Mouse (Mus musculus) large intestine, adult 2 months (tissue): Measurements from ENCODE around the gene Frrs1l. TPM values are rescaled to one million over a fixed set of nuclear protein-coding genes. Genes with fewer than 3 reads are reported as not detected.

Source experiments
- DNase-seq: peaks from one replicate; pipeline ENCODE4 v3.0.0-alpha.2; 2012; ENCODE audit warnings: low read depth, low spot score
- WGBS: fragments of 180-500 bp; shearing (Covaris S2); methylation state at CpG from one replicate; pipeline ENCODE4 v1.1.7; 2018; 5-methylcytosine and 5-hydroxymethylcytosine counted together
- polyA plus RNA-seq: library from polyadenylated mRNA; depleted of rRNA; stranded (reverse); fragments of >200 nt; gene quantifications from 2 replicates; pipeline ENCODE4 v1.2.3, GENCODE M21; 2012

The Frrs1l gene
- polyA plus RNA-seq, 1 experiment, result 0.07 TPM

DNA sequence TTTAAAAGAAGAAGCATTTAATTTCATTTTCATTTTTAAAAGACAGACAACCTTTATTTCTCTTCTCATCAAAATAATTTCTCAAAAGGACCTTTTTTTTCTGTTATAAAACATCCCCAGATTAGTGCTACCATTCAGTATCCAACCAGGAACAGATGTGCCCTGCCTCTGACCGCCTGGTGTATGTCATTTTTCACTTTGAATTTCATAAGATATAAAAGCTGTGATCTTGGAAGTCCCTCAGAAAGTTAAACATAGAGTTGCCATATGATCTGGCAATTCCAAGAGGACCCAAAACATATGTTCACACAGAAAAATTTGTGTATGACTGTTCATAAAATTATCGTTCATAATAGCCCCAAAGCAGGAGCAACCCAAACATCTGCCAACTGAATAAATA lies 1.8 kb upstream of the Frrs1l start:
- WGBS, result 65% methylated on average over 2 of the region's 2 CpGs
- DNase-seq, result no peak

DNA sequence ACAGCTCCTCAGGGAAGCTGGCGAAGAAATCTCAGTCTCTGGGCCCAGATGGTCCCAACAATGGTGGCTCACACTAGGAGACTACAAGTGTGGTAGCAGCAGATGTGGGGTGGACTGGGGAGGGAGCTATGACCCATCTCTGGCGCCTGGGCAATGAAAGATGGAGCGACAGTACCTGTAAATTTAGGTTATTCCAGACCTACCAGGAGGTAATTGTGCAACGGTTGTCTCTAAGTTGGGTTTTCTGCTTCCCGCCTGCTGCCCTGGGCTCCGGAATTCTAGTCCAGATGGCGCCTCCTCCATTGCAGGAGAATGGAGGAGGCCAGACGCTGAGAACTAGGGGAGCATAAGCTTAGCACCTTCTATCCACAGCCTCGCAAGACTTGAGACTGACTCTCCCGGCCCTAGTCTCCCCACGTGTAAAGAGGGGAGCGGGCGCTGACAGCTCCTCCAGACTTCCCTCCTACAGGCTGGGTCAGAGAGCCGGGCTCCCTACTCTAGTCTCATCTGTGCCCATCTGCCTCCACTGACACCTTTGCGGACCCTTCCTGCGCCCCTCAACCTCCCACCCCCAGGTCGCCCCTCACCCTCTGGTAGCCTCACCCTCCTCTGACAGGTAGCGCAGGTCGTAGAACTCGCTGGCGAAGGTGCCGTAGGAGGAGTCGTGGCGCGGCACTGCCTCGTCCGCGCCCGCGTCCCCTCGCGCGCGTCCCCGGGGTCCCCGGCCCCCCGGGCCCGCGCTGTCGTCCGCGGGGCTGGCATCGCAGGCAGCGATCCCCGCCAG lies 568 bp downstream of the Frrs1l start:
- no peak for DNase-seq
- 12% methylated on average over 45 of the region's 45 CpGs for WGBS

DNA sequence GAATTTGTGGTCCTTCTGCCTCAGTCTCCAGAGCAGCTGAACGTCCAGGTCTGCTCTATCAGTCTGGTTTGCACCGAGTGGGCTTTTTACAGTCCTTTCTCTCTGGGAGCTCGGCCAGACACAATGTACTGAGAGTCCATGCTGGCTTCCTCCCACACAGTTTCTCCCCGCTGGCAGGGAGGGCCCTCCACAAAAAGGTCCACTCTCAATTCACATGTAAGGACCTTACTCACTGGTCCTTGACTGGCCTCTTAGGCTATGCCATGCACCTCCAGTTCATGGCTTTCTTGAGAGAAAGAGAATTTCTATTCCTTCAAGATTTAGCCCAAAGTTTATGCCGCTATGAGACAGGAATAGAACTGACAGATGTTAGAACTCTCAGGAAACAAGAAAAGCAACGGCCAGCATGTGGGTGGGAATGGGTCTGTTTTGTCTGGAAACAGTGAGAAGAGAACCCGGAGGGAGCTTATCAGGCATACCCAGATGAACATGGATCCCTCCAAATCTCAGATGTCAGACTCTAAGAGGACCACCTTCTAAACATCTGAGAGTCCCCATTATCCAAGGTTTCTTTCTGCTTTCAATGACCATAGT lies 24.5 kb downstream of the Frrs1l start:
- no peak for DNase-seq
- 69% methylated on average over 7 of the region's 7 CpGs for WGBS

DNA sequence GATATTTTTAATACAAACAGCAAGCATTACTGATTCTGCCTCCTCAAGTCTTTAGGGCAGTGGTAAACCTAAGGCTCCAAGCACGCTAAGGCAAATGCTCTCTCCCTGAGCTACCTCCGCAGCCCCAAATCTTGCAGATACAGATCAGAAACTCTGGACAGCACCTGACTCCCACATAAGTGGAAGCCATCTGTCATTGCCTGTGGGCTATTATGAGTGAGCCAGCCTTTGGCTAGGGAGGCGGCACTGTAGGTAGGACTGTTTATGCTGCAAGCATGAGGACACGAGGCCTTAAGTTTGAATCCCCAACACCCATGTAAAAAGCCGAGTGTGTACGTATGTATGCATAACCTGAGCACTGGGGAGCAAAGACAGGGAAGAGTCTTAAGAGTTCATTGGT lies 26.5 kb downstream of the Frrs1l start:
- 92% methylated on average over 6 of the region's 6 CpGs for WGBS
- DNase-seq, result no peak

DNA sequence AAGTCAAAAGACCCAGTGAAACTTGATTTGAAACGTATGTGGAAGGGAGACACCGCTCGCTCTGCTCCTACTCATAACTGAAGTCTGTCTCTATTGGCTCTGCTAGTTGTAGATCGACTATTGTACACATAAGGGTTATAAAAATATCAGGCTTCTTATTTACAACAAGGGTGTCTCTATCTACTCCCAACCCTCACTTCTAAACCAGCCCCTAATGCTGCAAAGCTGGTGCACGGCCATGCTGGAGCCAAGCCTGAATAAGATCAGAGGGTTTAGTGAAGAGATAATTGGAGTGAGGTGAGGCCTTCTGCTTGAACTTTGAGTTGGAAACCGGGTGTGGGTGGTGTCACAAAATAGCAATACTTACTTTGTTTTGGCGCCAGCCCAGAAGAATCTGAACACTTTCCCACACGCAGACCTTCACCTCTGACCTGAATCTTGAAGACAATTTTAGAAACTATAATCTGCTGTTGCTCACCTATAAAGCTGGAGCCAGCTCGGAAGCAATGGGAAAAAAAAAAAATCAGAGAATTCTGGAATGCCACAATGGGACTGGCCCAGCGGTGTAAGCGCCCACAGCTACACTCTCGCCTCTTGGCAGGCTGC lies 28.8 kb downstream of the Frrs1l start:
- 26% methylated on average over 12 of the region's 12 CpGs for WGBS
- peak; percentile 89 for DNase-seq

DNA sequence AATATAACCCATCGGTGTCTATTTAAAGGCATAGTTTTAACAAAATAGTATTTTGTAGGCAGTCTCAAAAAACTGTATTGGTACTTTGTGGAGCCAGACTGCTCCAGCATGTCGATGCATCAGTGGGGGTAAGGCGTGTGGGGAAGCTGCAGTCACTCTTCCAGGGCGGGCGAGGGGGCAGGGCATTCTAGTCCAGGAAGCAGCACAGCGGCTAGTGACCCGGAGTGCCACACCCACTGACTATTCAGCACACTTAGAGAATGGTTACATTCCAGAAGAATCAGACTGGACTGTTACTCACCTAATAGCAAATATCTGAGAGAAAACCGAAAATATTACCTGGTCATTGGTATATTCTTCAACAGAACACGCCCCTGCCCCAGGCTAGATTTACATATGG lies 32.7 kb downstream of the Frrs1l start:
- no peak for DNase-seq
- WGBS, result 30% methylated on average over 9 of the region's 9 CpGs

DNA sequence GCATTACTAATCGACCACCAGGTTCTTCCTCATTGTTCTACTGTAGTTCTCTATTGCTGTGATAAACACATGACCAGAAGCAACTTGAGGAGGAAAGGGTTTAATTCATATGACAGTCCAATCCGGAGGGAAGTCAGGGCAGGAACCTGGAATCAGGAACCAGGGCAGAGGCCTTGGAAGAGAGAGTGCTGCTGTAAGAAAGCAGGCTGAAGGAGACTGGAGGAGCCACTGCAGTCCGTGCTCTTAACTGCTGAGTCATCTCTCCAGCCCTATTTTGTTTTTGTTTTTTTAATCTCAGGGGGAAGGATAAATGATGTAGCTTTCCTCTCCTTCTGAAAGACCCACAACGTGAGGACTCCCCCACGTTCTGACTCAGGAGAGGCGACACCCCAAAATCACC lies 37.0 kb downstream of the Frrs1l start:
- no peak for DNase-seq
- 65% methylated on average over 6 of the region's 6 CpGs for WGBS

DNA sequence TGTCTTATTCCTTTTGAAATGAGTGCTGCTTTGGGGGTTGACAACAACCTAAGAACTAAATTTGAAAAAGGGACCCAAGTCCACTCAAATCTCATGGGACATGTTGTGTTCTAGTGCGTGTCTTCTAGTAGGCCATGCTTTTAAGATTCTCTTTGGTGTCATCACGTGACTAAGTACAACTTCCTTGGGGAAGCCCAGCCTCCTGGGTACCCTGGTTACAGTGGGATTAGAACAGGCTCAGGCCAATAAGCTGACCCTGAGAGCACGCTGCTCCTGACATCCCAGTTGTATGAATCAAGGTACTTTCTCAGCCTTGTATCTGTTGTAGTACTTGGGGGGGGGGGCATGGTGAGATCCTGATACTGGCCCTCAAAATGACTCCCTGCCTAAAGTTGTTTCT lies 38.5 kb downstream of the Frrs1l start:
- WGBS, result 93% methylated on average over 3 of the region's 3 CpGs
- DNase-seq, result no peak

DNA sequence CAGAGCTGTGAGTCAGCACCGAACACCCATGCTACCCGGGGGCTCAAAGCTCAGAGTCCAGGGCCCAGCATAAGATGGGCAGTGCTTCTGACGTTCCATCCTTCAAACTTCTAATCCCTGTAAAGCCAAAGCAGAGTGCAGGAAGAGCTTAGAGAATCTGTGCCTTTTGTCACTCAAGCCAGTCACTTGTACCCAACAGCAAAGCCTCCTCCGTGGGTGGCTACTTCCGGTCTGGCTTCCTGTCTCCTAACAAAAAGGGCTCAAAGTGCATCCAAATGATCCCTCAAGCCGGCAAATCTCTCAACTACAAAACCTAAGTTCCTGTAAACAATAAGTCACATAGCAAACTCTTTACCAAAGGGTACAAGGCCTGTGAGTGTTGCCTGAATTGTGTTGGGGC lies 40.7 kb downstream of the Frrs1l start:
- no peak for DNase-seq
- WGBS, result 46% methylated on average over 6 of the region's 6 CpGs

DNA sequence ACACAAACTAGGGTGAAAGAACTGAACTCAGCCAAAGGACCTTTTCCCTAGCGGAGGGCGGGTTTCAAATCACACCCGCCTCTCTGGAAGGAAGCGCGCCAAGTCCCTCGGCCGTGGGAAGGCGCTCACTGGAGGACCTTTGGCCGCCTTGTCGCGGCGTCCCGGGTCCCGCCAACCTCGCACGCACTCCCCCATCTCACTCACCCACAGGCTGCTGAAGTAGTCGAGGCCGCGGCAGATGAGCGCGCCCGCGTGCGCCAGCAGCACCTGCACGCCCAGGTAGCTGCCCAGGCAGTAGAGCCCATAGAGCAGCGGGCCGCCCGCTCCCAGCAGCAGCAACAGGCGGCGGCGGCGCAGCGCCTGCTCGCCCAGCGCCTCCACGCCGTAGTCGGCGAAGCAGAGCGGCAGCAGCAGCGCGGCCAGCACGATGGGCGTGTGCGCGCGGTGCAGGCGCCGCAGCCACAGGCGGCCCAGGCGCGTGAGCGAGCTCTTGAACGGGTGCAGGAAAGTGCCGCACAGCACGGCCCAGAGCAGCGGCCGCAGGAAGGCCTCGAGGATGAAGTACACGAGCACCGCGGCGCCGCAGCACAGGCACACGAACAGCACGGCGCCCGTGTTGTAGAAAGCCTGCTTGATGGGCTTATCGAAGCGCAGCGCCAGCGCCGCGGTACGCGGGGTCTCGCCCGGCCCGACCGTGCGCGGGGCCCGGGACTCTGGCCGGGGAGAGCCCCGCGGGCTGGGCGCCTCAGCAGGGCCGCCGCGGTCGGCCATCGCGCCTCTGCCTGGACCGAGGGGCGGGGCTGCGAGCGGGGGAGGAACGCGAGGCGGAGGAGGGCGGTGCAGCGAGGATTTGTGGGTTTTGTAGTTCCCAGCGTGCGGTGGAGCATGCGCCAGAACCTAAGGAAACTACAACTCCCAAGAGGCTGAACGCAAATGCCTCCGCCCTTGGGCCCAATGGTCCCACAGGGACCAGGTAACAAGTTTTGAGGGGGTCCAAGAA lies 43.2 kb downstream of the Frrs1l start, which contains the start of gene Tmem245:
Gene Tmem245 (minus strand): TSS at position 797 of the 1,000 bp plus-strand sequence.
- WGBS, result under 1% methylated on average over 106 of the region's 107 CpGs
- DNase-seq, result peak; percentile 74

DNA sequence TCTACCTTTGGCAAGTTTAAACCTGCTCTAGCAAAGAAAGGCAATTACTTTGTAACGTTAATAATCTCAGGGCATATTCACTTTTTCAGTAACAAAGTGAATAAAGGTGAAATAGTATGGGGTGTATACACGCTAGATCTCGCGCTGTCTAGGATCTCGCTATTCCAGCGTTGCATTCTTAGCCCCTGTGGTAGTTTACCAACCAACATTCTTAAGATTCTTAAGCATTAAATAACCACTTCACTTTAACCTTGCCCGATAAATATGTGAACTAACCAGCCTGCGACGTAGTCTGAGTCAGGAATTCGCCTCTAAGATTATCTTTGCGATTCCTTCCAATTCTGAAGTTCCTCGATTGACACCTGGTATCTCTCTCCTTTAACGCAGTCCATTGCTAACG lies 44.0 kb downstream of the Frrs1l start:
- DNase-seq, result no peak
- WGBS, result under 1% methylated on average over 14 of the region's 14 CpGs

DNA sequence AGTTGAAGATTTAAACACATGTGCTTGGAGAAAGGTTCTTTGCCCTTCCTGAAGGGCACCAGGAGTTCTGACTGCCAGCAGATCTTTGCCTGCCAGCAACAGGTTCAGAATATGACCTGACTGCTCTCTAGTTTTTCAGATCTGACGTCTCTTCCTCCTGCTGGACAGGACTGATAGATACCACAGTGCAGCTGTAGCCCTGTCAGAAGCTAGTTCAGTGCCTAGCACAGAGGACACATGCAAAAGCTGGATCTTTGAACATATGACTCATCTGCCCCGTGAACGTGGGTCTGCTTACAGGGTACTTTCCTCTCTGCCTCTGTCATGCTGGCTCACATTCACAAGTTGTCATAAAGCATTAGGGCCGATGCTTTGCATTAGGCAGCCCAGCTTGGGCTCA lies 45.9 kb downstream of the Frrs1l start:
- DNase-seq, result no peak
- 14% methylated on average over 4 of the region's 4 CpGs for WGBS

DNA sequence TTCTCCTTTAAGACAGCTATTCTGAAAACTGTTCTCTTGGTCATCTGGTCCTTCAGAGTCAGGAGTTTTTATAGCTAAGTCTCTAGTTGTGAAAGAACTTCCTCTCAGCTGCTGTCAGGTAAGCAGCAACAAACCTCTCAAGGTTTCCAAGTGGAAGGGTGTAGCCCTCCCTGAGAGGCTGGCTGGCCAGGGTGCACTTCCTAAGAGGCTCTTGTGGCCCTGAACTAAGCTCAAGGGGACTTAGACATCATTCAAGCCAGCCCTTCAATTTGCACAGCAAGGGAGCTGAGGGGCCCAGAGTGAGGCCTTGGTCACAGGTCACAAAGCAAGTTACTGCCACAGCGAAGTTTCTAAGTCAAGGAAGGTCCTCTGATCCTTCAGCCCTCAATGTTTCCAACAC lies 46.9 kb downstream of the Frrs1l start:
- DNase-seq, result no peak
- WGBS, result 74% methylated on average over 1 of the region's 1 CpGs

DNA sequence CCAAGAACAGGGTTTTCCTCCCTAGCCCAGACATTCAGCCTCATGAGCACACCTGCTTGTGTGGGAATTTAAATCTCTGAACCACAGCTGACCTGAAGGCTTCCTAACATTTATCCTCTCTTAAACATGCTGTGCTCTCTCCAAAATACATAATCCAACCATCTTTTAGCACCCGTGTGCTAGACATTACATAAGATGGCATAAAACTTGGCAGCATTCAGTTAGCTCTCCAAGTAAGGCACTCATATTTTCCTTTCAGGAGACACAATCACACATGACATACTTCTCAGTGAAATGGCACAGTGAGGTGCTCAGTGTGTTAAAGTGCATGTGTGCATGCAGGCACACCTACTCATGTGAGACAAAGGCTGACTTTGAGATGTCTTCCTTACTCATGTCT lies 47.6 kb downstream of the Frrs1l start:
- DNase-seq, result no peak
- 41% methylated on average over 1 of the region's 1 CpGs for WGBS

DNA sequence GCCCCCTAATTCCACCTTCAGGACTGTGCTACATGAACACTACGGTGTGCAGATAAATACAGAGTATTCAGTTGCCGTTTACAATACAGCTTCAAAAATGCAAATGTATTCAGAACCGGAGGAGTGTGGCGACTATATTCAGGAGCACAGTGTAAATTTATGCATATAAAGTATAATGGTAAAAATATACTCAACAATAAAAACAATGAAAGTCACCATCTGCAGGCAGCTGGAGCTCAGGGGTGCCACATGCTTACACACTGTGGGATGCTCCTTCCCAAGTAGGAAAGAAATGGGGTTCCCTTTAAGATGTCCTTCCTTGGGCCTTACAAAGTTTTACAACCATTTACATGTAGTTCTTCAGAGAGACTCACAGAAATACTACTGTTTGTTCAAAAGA lies 48.7 kb downstream of the Frrs1l start:
- DNase-seq, result no peak
- WGBS, result 81% methylated on average over 4 of the region's 4 CpGs

DNA sequence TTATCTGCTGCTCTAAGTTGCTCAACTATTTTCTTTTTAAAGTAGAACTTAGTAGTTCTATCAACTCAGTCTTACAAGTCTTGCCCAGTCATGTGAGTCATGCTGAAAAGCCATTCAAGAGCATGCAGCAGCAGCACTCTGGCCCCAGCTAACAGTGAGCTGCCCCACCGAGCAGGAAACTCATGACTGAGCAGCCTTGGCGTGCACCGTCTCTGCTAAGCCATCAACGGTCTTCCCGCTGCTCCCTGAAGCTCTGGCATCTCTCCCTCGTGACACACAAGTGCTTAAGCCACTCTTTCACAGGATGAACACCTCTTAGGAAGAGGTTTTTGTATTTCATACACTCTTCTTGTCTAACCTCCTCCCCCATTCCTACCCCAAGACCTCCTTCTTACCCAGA lies 53.1 kb downstream of the Frrs1l start:
- WGBS, result 37% methylated on average over 6 of the region's 6 CpGs
- no peak for DNase-seq

DNA sequence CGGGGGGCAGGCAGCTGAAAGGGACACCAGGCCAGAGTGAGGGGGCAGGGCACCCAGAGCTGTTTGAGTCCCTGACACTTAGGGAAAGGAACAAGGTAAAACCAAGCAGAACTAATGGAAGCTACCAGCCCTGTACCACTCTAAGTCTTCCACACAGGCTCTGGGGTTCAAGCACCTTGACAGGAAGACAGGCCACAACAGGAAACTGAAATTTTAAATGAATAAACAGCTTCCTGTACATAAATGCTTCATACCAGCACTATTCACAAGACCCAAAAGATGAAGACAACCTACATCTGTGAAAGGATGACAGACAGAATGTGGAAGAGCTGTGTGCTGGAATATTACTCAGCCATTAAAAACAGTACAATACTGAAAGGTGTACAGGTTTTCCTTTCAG lies 54.9 kb downstream of the Frrs1l start:
- DNase-seq, result no peak
- WGBS, result no CpG with 5 or more reads among the region's 1 CpGs

DNA sequence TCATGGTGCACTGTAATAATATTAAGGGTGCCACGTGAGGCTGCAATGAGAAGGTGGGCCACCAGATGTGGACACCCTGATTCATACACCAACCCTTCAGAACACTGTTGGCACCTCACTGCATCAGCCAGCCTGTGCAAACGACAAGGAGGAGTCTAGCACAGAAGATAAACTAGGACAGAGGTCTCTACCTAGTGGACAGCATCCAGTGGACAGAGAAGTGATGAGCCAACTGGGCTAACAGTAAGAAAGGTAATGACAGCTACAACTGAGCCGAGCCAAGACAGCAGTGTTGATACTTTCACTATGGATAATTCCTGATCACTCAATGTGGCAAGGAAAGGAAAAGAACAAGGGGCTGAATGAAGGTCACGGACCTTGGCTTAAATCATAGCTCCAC lies 57.0 kb downstream of the Frrs1l start:
- WGBS, result 90% methylated on average over 4 of the region's 4 CpGs
- no peak for DNase-seq

DNA sequence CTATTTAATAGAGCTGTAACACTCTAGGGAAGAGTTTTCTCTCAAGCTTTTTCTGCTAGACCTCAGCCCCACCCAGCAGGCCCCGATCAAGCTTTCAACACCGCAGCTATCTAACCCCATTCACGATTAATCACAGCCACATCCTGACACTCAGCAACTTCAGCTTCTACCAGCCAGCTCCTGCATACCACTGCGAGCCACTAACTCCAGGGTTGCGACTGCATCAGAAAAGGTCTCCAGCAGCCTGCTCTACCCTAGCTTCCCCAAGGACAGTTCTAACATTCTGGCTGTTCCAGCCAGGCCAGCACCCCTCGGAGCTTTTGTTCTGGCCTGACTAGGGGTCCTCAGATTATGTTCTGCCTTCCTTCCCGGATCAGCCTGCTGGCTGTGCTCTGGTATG lies 58.1 kb downstream of the Frrs1l start:
- WGBS, result 87% methylated on average over 7 of the region's 7 CpGs
- no peak for DNase-seq

DNA sequence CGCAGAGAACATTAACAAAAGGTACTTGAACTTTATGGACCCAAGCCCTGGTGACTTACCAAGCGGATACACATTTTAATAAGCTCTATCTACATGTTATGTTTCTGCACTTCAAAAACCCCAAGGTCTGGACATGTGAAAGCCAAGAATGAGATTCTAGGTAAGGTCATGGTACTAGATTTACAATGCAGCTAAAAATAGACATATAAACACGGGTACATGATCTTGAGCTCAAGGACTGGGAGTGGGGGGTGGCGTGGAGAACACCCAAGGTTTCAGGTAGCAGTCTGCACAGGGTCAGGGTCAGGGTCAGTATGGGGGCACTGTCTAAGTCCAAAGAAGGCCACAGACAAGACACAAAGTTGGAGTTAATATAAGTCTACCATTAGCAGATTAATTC lies 59.9 kb downstream of the Frrs1l start:
- DNase-seq, result no peak
- WGBS, result 56% methylated on average over 4 of the region's 4 CpGs
